Mouse (Mus musculus): ENCODE results near the gene Ppp1r12c. TPM values are rescaled to one million over a fixed set of nuclear protein-coding genes. Genes with fewer than 3 reads are reported as not detected.

The Ppp1r12c gene
- polyA plus RNA-seq, 1 experiment = 33.0 TPM

- DNase-seq = peak; percentile 10
- TF ChIP-seq POLR2A (IDR thresholded peaks at IDR 0.05; ENCODE audit: low read depth, low read length) (no peak), CTCF (conservative IDR thresholded peaks at IDR 0.05; ENCODE audit: insufficient read depth, insufficient read length, low read depth, low read length) (no peak)
- Histone ChIP-seq H3K36me3 (ENCODE audit: control insufficient read depth, insufficient read depth, low read length) (no peaks in the 10 kb centered on the region), H3K4me3 (ENCODE audit: insufficient read depth, low read depth, low read length) (no peak overlapping the region), H3K27ac (ENCODE audit: insufficient read depth, low read depth, low read length) (no peak overlapping the region), H3K27me3 (replicated peaks; ENCODE audit: control insufficient read depth, insufficient read depth, low read length) (no peaks in the 10 kb centered on the region), H3K4me1 (ENCODE audit: control insufficient read depth, insufficient read depth, low read length) (no peaks in the 10 kb centered on the region)
- 58% methylated on average over 13 of the region's 13 CpGs for WGBS
These were observed 8.9 kb downstream of the Ppp1r12c start for GRCm38 (mm10) chr7:4492284-4493224.

- no peak for TF ChIP-seq CTCF (conservative IDR thresholded peaks at IDR 0.05; ENCODE audit: insufficient read depth, insufficient read length, low read depth, low read length)
- no peak for TF ChIP-seq POLR2A (IDR thresholded peaks at IDR 0.05; ENCODE audit: low read depth, low read length)
- Histone ChIP-seq H3K4me3 (ENCODE audit: insufficient read depth, low read depth, low read length) (no peak overlapping the region), H3K27me3 (replicated peaks; ENCODE audit: control insufficient read depth, insufficient read depth, low read length) (no peaks in the 10 kb centered on the region), H3K36me3 (ENCODE audit: control insufficient read depth, insufficient read depth, low read length) (no peaks in the 10 kb centered on the region), H3K4me1 (ENCODE audit: control insufficient read depth, insufficient read depth, low read length) (no peaks in the 10 kb centered on the region), H3K27ac (ENCODE audit: insufficient read depth, low read depth, low read length) (0 out of 2 replicates have a peak overlapping the region, but pooled peaks have one; percentile 8)
- peak; percentile 51 for DNase-seq
- WGBS = 52% methylated on average over 6 of the region's 6 CpGs
These were observed 10.2 kb downstream of the Ppp1r12c start for GRCm38 (mm10) chr7:4491308-4491707.

- Histone ChIP-seq H3K36me3 (ENCODE audit: control insufficient read depth, insufficient read depth, low read length) (no peaks in the 10 kb centered on the region; the same call in 1 of the 2 replicates), H3K4me1 (ENCODE audit: control insufficient read depth, insufficient read depth, low read length) (no peaks in the 10 kb centered on the region), H3K27me3 (replicated peaks; ENCODE audit: control insufficient read depth, insufficient read depth, low read length) (no peaks in the 10 kb centered on the region), H3K27ac (ENCODE audit: insufficient read depth, low read depth, low read length) (no peak overlapping the region), H3K4me3 (ENCODE audit: insufficient read depth, low read depth, low read length) (no peak overlapping the region)
- TF ChIP-seq CTCF (conservative IDR thresholded peaks at IDR 0.05; ENCODE audit: insufficient read depth, insufficient read length, low read depth, low read length) (no peak), POLR2A (IDR thresholded peaks at IDR 0.05; ENCODE audit: low read depth, low read length) (no peak)
- DNase-seq = no peak
- 84% methylated on average over 12 of the region's 12 CpGs for WGBS
These were observed 19.2 kb downstream of the Ppp1r12c start for GRCm38 (mm10) chr7:4482281-4482680.

GRCm38 (mm10) chr7:4479674-4480073 is 21.8 kb downstream of the Ppp1r12c start:
- Histone ChIP-seq H3K4me3 (ENCODE audit: insufficient read depth, low read depth, low read length) (no peak overlapping the region), H3K27me3 (replicated peaks; ENCODE audit: control insufficient read depth, insufficient read depth, low read length) (no peaks in the 10 kb centered on the region), H3K36me3 (ENCODE audit: control insufficient read depth, insufficient read depth, low read length) (no peaks in the 10 kb centered on the region), H3K4me1 (ENCODE audit: control insufficient read depth, insufficient read depth, low read length) (no peaks in the 10 kb centered on the region), H3K27ac (ENCODE audit: insufficient read depth, low read depth, low read length) (no peak overlapping the region)
- 26% methylated on average over 6 of the region's 6 CpGs for WGBS
- peak; percentile 46 for DNase-seq
- TF ChIP-seq POLR2A (IDR thresholded peaks at IDR 0.05; ENCODE audit: low read depth, low read length) (no peak), CTCF (conservative IDR thresholded peaks at IDR 0.05; ENCODE audit: insufficient read depth, insufficient read length, low read depth, low read length) (peak; percentile 73)

GRCm38 (mm10) chr7:4478796-4479291 is 22.6 kb downstream of the Ppp1r12c start:
- H3K4me1 ChIP-seq (ENCODE audit: control insufficient read depth, insufficient read depth, low read length) = no peaks in the 10 kb centered on the region
- peak overlapping the region; percentile 80 for H3K27ac ChIP-seq (ENCODE audit: insufficient read depth, low read depth, low read length)
- 9% methylated on average over 16 of the region's 16 CpGs for WGBS
- no peak for DNase-seq
- no peaks in the 10 kb centered on the region for H3K36me3 ChIP-seq (ENCODE audit: control insufficient read depth, insufficient read depth, low read length)
- H3K4me3 ChIP-seq (ENCODE audit: insufficient read depth, low read depth, low read length) = peak overlapping the region; percentile 72
- no peaks in the 10 kb centered on the region for H3K27me3 ChIP-seq (replicated peaks; ENCODE audit: control insufficient read depth, insufficient read depth, low read length)
- TF ChIP-seq CTCF (conservative IDR thresholded peaks at IDR 0.05; ENCODE audit: insufficient read depth, insufficient read length, low read depth, low read length) (no peak), POLR2A (IDR thresholded peaks at IDR 0.05; ENCODE audit: low read depth, low read length) (no peak)

- Histone ChIP-seq H3K36me3 (ENCODE audit: control insufficient read depth, insufficient read depth, low read length) (no peaks in the 10 kb centered on the region), H3K27me3 (replicated peaks; ENCODE audit: control insufficient read depth, insufficient read depth, low read length) (no peaks in the 10 kb centered on the region), H3K4me3 (ENCODE audit: insufficient read depth, low read depth, low read length) (peak overlapping the region; percentile 72), H3K27ac (ENCODE audit: insufficient read depth, low read depth, low read length) (peak overlapping the region; percentile 80), H3K4me1 (ENCODE audit: control insufficient read depth, insufficient read depth, low read length) (no peaks in the 10 kb centered on the region)
- 4% methylated on average over 39 of the region's 39 CpGs for WGBS
- DNase-seq = peak; percentile 91
- TF ChIP-seq POLR2A (IDR thresholded peaks at IDR 0.05; ENCODE audit: low read depth, low read length) = peak; percentile 81
- no peak for TF ChIP-seq CTCF (conservative IDR thresholded peaks at IDR 0.05; ENCODE audit: insufficient read depth, insufficient read length, low read depth, low read length)
These were observed 23.3 kb downstream of the Ppp1r12c start for GRCm38 (mm10) chr7:4478021-4478795.

Data from kidney, adult 2 months (tissue).